Mouse (Mus musculus): ENCODE data around the gene Elobl.

The Elobl gene

GRCm38 (mm10) chr11:88931692-88932530 lies 34.8 kb downstream of the Elobl start:
- DNase-seq: no peak

- no peak for DNase-seq
These were observed 40.2 kb downstream of the Elobl start for GRCm38 (mm10) chr11:88926566-88926965.
